Mouse (Mus musculus) yolk sac, embryonic 10.5 days (tissue): ENCODE measurements around the gene Nkrf.

Source experiments
- DNase-seq: peaks from one replicate; pipeline ENCODE4 v3.0.0-alpha.2; 2017; ENCODE audit warnings: low spot score

Gene Nkrf

GRCm38 (mm10) chrX:36852631-36853030 is 50.1 kb downstream of the Nkrf start:
- DNase-seq, result no peak

- DNase-seq, result no peak
These were observed 55.5 kb downstream of the Nkrf start for GRCm38 (mm10) chrX:36847152-36847551.

GRCm38 (mm10) chrX:36843346-36843990 is 59.2 kb downstream of the Nkrf start:
- no peak for DNase-seq

- DNase-seq, result no peak
These were observed 61.0 kb downstream of the Nkrf start for GRCm38 (mm10) chrX:36841698-36842097.

- DNase-seq, result no peak
These were observed 63.3 kb downstream of the Nkrf start for GRCm38 (mm10) chrX:36839391-36839790.
